Mouse (Mus musculus): ENCODE measurements around the gene Krt81. TPM values are rescaled to one million over a fixed set of nuclear protein-coding genes. Genes with fewer than 3 reads are reported as not detected.

The Krt81 gene
- polyA plus RNA-seq, 1 experiment: not detected

- Histone ChIP-seq H3K36me3 (ENCODE audit: control insufficient read depth, insufficient read depth) (no peaks in the 10 kb centered on the region), H3K27me3 (ENCODE audit: control insufficient read depth, insufficient read depth, insufficient read length) (peaks cover 23% of the 10 kb centered on the region), H3K4me3 (ENCODE audit: insufficient read depth, poor library complexity, severe bottlenecking) (no peak overlapping the region), H3K79me2 (ENCODE audit: control insufficient read depth, insufficient read depth) (no peaks in the 10 kb centered on the region), H3ac (ENCODE audit: control insufficient read depth, insufficient read length, low read depth) (no peak overlapping the region), H3K79me3 (ENCODE audit: low read depth) (no peaks in the 10 kb centered on the region)
- TF ChIP-seq FOSL1 (IDR thresholded peaks at IDR 0.05; ENCODE audit: insufficient read depth, low read length, poor library complexity, severe bottlenecking) (no peak), CTCF (IDR thresholded peaks at IDR 0.05; ENCODE audit: control insufficient read depth, insufficient read depth, insufficient read length) (no peak), MYOD1 (IDR thresholded peaks at IDR 0.05; ENCODE audit: control insufficient read depth, insufficient read length, low read depth) (no peak), CEBPB (IDR thresholded peaks at IDR 0.05; ENCODE audit: low read depth) (no peak), MAX (IDR thresholded peaks at IDR 0.05) (no peak), USF1 (IDR thresholded peaks at IDR 0.05; ENCODE audit: low read depth) (no peak), MYOG (IDR thresholded peaks at IDR 0.05; ENCODE audit: control insufficient read depth, extremely low read depth, insufficient read length) (no peak)
These were observed 4.3 kb downstream of the Krt81 start for GRCm38 (mm10) chr15:101459283-101459682.

GRCm38 (mm10) chr15:101458361-101458930, 5.1 kb downstream of the Krt81 start:
- no peak overlapping the region for H3K4me3 ChIP-seq (ENCODE audit: insufficient read depth, poor library complexity, severe bottlenecking)
- H3ac ChIP-seq (ENCODE audit: control insufficient read depth, insufficient read length, low read depth): no peak overlapping the region
- H3K36me3 ChIP-seq (ENCODE audit: control insufficient read depth, insufficient read depth): no peaks in the 10 kb centered on the region
- H3K27me3 ChIP-seq (ENCODE audit: control insufficient read depth, insufficient read depth, insufficient read length): peaks cover 17% of the 10 kb centered on the region
- no peak for TF ChIP-seq CTCF (IDR thresholded peaks at IDR 0.05; ENCODE audit: control insufficient read depth, insufficient read depth, insufficient read length)
- peak; percentile 33 for TF ChIP-seq FOSL1 (IDR thresholded peaks at IDR 0.05; ENCODE audit: insufficient read depth, low read length, poor library complexity, severe bottlenecking)
- no peak for TF ChIP-seq USF1 (IDR thresholded peaks at IDR 0.05; ENCODE audit: low read depth)
- peak; percentile 68 for TF ChIP-seq MAX (IDR thresholded peaks at IDR 0.05)
- no peaks in the 10 kb centered on the region for H3K79me2 ChIP-seq (ENCODE audit: control insufficient read depth, insufficient read depth)
- H3K79me3 ChIP-seq (ENCODE audit: low read depth): no peaks in the 10 kb centered on the region

GRCm38 (mm10) chr15:101455891-101456290, 7.7 kb downstream of the Krt81 start:
- no peaks in the 10 kb centered on the region for H3K79me3 ChIP-seq (ENCODE audit: low read depth)
- TF ChIP-seq CTCF (IDR thresholded peaks at IDR 0.05; ENCODE audit: control insufficient read depth, insufficient read depth, insufficient read length) (no peak), CEBPB (IDR thresholded peaks at IDR 0.05; ENCODE audit: low read depth) (no peak), MYOD1 (IDR thresholded peaks at IDR 0.05; ENCODE audit: control insufficient read depth, insufficient read length, low read depth) (no peak), MYOG (IDR thresholded peaks at IDR 0.05; ENCODE audit: control insufficient read depth, extremely low read depth, insufficient read length) (no peak), MAX (IDR thresholded peaks at IDR 0.05) (no peak), USF1 (IDR thresholded peaks at IDR 0.05; ENCODE audit: low read depth) (no peak), FOSL1 (IDR thresholded peaks at IDR 0.05; ENCODE audit: insufficient read depth, low read length, poor library complexity, severe bottlenecking) (no peak)
- no peak overlapping the region for H3ac ChIP-seq (ENCODE audit: control insufficient read depth, insufficient read length, low read depth)
- H3K27me3 ChIP-seq (ENCODE audit: control insufficient read depth, insufficient read depth, insufficient read length): peaks cover 1% of the 10 kb centered on the region
- H3K36me3 ChIP-seq (ENCODE audit: control insufficient read depth, insufficient read depth): no peaks in the 10 kb centered on the region
- no peak overlapping the region for H3K4me3 ChIP-seq (ENCODE audit: insufficient read depth, poor library complexity, severe bottlenecking)
- no peaks in the 10 kb centered on the region for H3K79me2 ChIP-seq (ENCODE audit: control insufficient read depth, insufficient read depth)

GRCm38 (mm10) chr15:101455292-101455691, 8.3 kb downstream of the Krt81 start:
- H3K79me3 ChIP-seq (ENCODE audit: low read depth): no peaks in the 10 kb centered on the region

GRCm38 (mm10) chr15:101454774-101455173, 8.8 kb downstream of the Krt81 start:
- no peaks in the 10 kb centered on the region for H3K27me3 ChIP-seq (ENCODE audit: control insufficient read depth, insufficient read depth, insufficient read length)
- H3K79me2 ChIP-seq (ENCODE audit: control insufficient read depth, insufficient read depth): no peaks in the 10 kb centered on the region
- no peaks in the 10 kb centered on the region for H3K79me3 ChIP-seq (ENCODE audit: low read depth)
- peak overlapping the region; percentile 8 for H3ac ChIP-seq (ENCODE audit: control insufficient read depth, insufficient read length, low read depth)
- no peak overlapping the region for H3K4me3 ChIP-seq (ENCODE audit: insufficient read depth, poor library complexity, severe bottlenecking)
- no peaks in the 10 kb centered on the region for H3K36me3 ChIP-seq (ENCODE audit: control insufficient read depth, insufficient read depth)
- TF ChIP-seq MAX (IDR thresholded peaks at IDR 0.05) (no peak), MYOG (IDR thresholded peaks at IDR 0.05; ENCODE audit: control insufficient read depth, extremely low read depth, insufficient read length) (no peak), USF1 (IDR thresholded peaks at IDR 0.05; ENCODE audit: low read depth) (peak; percentile 23), MYOD1 (IDR thresholded peaks at IDR 0.05; ENCODE audit: control insufficient read depth, insufficient read length, low read depth) (no peak), CEBPB (IDR thresholded peaks at IDR 0.05; ENCODE audit: low read depth) (peak; percentile 73), CTCF (IDR thresholded peaks at IDR 0.05; ENCODE audit: control insufficient read depth, insufficient read depth, insufficient read length) (no peak), FOSL1 (IDR thresholded peaks at IDR 0.05; ENCODE audit: insufficient read depth, low read length, poor library complexity, severe bottlenecking) (no peak)

More at GRCm38 (mm10) chr15:101455292-101455691, 8.3 kb downstream of the Krt81 start:
- H3K27me3 ChIP-seq (ENCODE audit: control insufficient read depth, insufficient read depth, insufficient read length): no peaks in the 10 kb centered on the region
- H3ac ChIP-seq (ENCODE audit: control insufficient read depth, insufficient read length, low read depth): peak overlapping the region; percentile 8
- no peak for TF ChIP-seq CEBPB (IDR thresholded peaks at IDR 0.05; ENCODE audit: low read depth)
- TF ChIP-seq FOSL1 (IDR thresholded peaks at IDR 0.05; ENCODE audit: insufficient read depth, low read length, poor library complexity, severe bottlenecking): peak; percentile 88
- peak; percentile 83 for TF ChIP-seq MAX (IDR thresholded peaks at IDR 0.05)
- no peak for TF ChIP-seq MYOG (IDR thresholded peaks at IDR 0.05; ENCODE audit: control insufficient read depth, extremely low read depth, insufficient read length)
- peak; percentile 59 for TF ChIP-seq MYOD1 (IDR thresholded peaks at IDR 0.05; ENCODE audit: control insufficient read depth, insufficient read length, low read depth)
- TF ChIP-seq USF1 (IDR thresholded peaks at IDR 0.05; ENCODE audit: low read depth): no peak
- no peak overlapping the region for H3K4me3 ChIP-seq (ENCODE audit: insufficient read depth, poor library complexity, severe bottlenecking)
- H3K36me3 ChIP-seq (ENCODE audit: control insufficient read depth, insufficient read depth): no peaks in the 10 kb centered on the region
- no peaks in the 10 kb centered on the region for H3K79me2 ChIP-seq (ENCODE audit: control insufficient read depth, insufficient read depth)
